Mouse (Mus musculus) ES-E14 (cell line): ENCODE measurements around the gene Gria2. TPM values are rescaled to one million over a fixed set of nuclear protein-coding genes. Genes with fewer than 3 reads are reported as not detected.

Source experiments
- DNase-seq: peaks from one replicate; pipeline ENCODE4 v3.0.0-alpha.2; 2013; ENCODE audit warnings: low read depth, low spot score
- H3K27ac ChIP-seq: 2 replicates; pipeline ENCODE4 v1.5.1; 2012; ENCODE audit warnings: low read depth, mild to moderate bottlenecking, low read length, moderate library complexity, mixed read lengths; ENCODE audit not compliant: poor library complexity, insufficient read depth, severe bottlenecking
- H3K36me3 ChIP-seq: 2 replicates; pipeline ENCODE4 v1.6.1; 2012; ENCODE audit warnings: mild to moderate bottlenecking, low read length, moderate library complexity, mixed read lengths; ENCODE audit not compliant: control insufficient read depth, poor library complexity, insufficient read depth, severe bottlenecking
- H3K4me1 ChIP-seq, 2 experiments: fragments of 150-350 bp in 1 of 2; sonication (generic) in 1 of 2; 2 replicates each; pipeline ENCODE4 v1.6.1; 2012; ENCODE audit warnings: low read length in 2 of 2, mild to moderate bottlenecking in 1 of 2, mixed read lengths in 1 of 2; ENCODE audit not compliant: control insufficient read depth in 2 of 2, insufficient read depth in 2 of 2, poor library complexity in 1 of 2
- H3K4me3 ChIP-seq, 2 experiments: fragments of 150-350 bp in 1 of 2; sonication (generic) in 1 of 2; 2 replicates each; pipeline ENCODE4 v1.5.1; 2012; ENCODE audit warnings: low read length in 2 of 2, low read depth in 1 of 2, mild to moderate bottlenecking in 1 of 2, mixed read lengths in 1 of 2; ENCODE audit not compliant: insufficient read depth in 1 of 2, poor library complexity in 1 of 2, severe bottlenecking in 1 of 2
- H3K9ac ChIP-seq: 2 replicates; pipeline ENCODE4 v1.6.1; 2012; ENCODE audit warnings: low read depth, mild to moderate bottlenecking, low read length, mixed read lengths; ENCODE audit not compliant: poor library complexity, insufficient read depth, severe bottlenecking
- H3K9me3 ChIP-seq: fragments of 150-350 bp; sonication (generic); 2 replicates; pipeline ENCODE4 v1.6.1; 2012; ENCODE audit warnings: low read depth, mild to moderate bottlenecking, low read length; ENCODE audit not compliant: control insufficient read depth, insufficient read depth
- CHD2 ChIP-seq: IDR thresholded peaks from 2 replicates; pipeline ENCODE4 v1.6.1; 2014; ENCODE audit warnings: mild to moderate bottlenecking, low read depth, low read length, inconsistent platforms
- HCFC1 ChIP-seq: IDR thresholded peaks from 2 replicates; pipeline ENCODE4 v1.6.1; 2012; ENCODE audit warnings: low read length, inconsistent platforms, borderline replicate concordance; ENCODE audit not compliant: insufficient read depth
- MAFK ChIP-seq: IDR thresholded peaks from 2 replicates; pipeline ENCODE4 v1.6.1; 2014; ENCODE audit warnings: mild to moderate bottlenecking, low read depth, low read length, inconsistent platforms; ENCODE audit not compliant: insufficient read depth
- ZC3H11A ChIP-seq: IDR thresholded peaks from 2 replicates; pipeline ENCODE4 v1.6.1; 2012; ENCODE audit warnings: low read depth, mild to moderate bottlenecking, inconsistent platforms, low read length, borderline replicate concordance
- ZNF384 ChIP-seq: IDR thresholded peaks from 2 replicates; pipeline ENCODE4 v1.6.1; 2012; ENCODE audit warnings: low read depth, low read length, inconsistent platforms
- in situ Hi-C, 2 experiments: fragments of 600-800 bp; cut with MboI; formaldehyde crosslinking; loops; one replicate each; pipeline ENCODE4 v1.15.1; 2025; ENCODE audit warnings: low sequenced_read_pairs in 2 of 2, inconsistent platforms in 1 of 2; ENCODE audit not compliant: unreplicated experiment in 2 of 2
- total RNA-seq: library from RNA; depleted of rRNA; stranded (reverse); fragments of 300-350 nt; gene quantifications from 2 replicates; pipeline ENCODE4 v1.2.3, GENCODE M21; 2012

Gria2 gene
- total RNA-seq, 1 experiment, result not detected

GRCm38 (mm10) chr3:80758363-80758762 lies 44.3 kb downstream of the Gria2 start:
- Histone ChIP-seq H3K9ac (no peak overlapping the region), H3K4me1 (no peaks in the 10 kb centered on the region), H3K4me3 (no peak overlapping the region), H3K9me3 (no peaks in the 10 kb centered on the region), H3K27ac (no peak overlapping the region), H3K36me3 (no peaks in the 10 kb centered on the region)
- TF ChIP-seq ZC3H11A, result no peak
- no peak for TF ChIP-seq CHD2
- TF ChIP-seq HCFC1, result no peak
- TF ChIP-seq MAFK, result no peak
- no peak for TF ChIP-seq ZNF384
- DNase-seq, result no peak
- in situ Hi-C loops, result no loop called here

GRCm38 (mm10) chr3:80750786-80751185 lies 51.8 kb downstream of the Gria2 start:
- no peak for TF ChIP-seq ZNF384
- no peak overlapping the region for H3K4me3 ChIP-seq
- no peaks in the 10 kb centered on the region for H3K36me3 ChIP-seq
- no peak overlapping the region for H3K27ac ChIP-seq
- H3K9me3 ChIP-seq, result no peaks in the 10 kb centered on the region
- no peak for DNase-seq
- no peak overlapping the region for H3K9ac ChIP-seq
- H3K4me1 ChIP-seq, result no peaks in the 10 kb centered on the region
- in situ Hi-C loops, result no loop called here

- DNase-seq, result no peak
- no peak overlapping the region for H3K27ac ChIP-seq
- H3K36me3 ChIP-seq, result no peaks in the 10 kb centered on the region
- no peak overlapping the region for H3K4me3 ChIP-seq
- H3K9ac ChIP-seq, result no peak overlapping the region
- H3K4me1 ChIP-seq, result no peaks in the 10 kb centered on the region
- TF ChIP-seq ZNF384 (no peak), MAFK (no peak)
- in situ Hi-C loops, result no loop called here
- H3K9me3 ChIP-seq, result no peaks in the 10 kb centered on the region
These were observed 77.4 kb downstream of the Gria2 start for GRCm38 (mm10) chr3:80725205-80725604.

- Histone ChIP-seq H3K4me3 (no peak overlapping the region), H3K9me3 (no peaks in the 10 kb centered on the region), H3K9ac (no peak overlapping the region), H3K27ac (no peak overlapping the region), H3K36me3 (no peaks in the 10 kb centered on the region), H3K4me1 (no peaks in the 10 kb centered on the region)
- no peak for DNase-seq
- TF ChIP-seq ZNF384 (no peak), HCFC1 (no peak), MAFK (no peak), ZC3H11A (no peak), CHD2 (no peak)
- in situ Hi-C loops, result no loop called here
These were observed 89.5 kb downstream of the Gria2 start for GRCm38 (mm10) chr3:80713123-80713522.

- no peak overlapping the region for H3K9ac ChIP-seq
- H3K4me3 ChIP-seq, result no peak overlapping the region
- H3K4me1 ChIP-seq, result no peaks in the 10 kb centered on the region
- in situ Hi-C loops, result no loop called here
- no peaks in the 10 kb centered on the region for H3K36me3 ChIP-seq
- TF ChIP-seq ZC3H11A (no peak), HCFC1 (no peak), ZNF384 (no peak), MAFK (no peak), CHD2 (no peak)
- no peak overlapping the region for H3K27ac ChIP-seq
- no peak for DNase-seq
- H3K9me3 ChIP-seq, result no peaks in the 10 kb centered on the region
These were observed 93.6 kb downstream of the Gria2 start for GRCm38 (mm10) chr3:80708992-80709391.
